Mouse (Mus musculus): ENCODE measurements around the gene Pts.

DNA sequence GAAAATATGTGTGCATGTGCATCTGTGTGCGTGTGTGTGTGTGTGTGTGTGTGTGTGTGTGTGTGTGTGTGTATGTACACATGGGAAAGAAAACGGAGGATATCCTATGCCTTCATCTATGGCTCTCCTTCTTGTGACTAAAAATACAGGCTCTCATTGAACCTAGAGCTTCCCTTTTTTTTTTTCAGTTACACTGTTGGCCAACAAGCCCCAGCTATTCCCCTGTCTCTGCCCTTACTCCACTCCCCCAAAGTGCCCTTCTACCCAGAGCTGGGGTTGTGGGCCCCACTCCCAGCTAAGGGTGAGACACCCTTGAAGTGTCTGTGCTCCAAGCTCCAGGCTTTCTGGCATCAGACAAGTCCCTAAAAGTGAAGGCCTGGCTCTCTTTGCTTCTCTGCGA is 25.6 kb downstream of the Pts start:
- TF ChIP-seq POLR2A (IDR thresholded peaks at IDR 0.05; ENCODE audit: borderline replicate concordance, low read depth, low read length) (no peak), CTCF (IDR thresholded peaks at IDR 0.05; ENCODE audit: low read depth, low read length) (no peak)
